Mouse (Mus musculus): ENCODE measurements at regions not wholly inside any gene's neighbourhood (a gene's known extent, or its start where the extent isn't known, plus 50 kb on each side); places are given as distances from the start of the nearest gene placed in this dataset.

GRCm38 (mm10) chr7:129772540-129773331, 181.1 kb downstream of the Wdr11 start:
- TF ChIP-seq EP300 (IDR thresholded peaks at IDR 0.05; ENCODE audit: insufficient read depth, low read depth, low read length) (no peak), CTCF (IDR thresholded peaks at IDR 0.05) (no peak), POLR2A (IDR thresholded peaks at IDR 0.05; ENCODE audit: insufficient read depth, low read depth, low read length) (no peak)

Measured in heart, adult 2 months (tissue).